Mouse (Mus musculus): ENCODE results near the gene Cx3cr1.

DNA sequence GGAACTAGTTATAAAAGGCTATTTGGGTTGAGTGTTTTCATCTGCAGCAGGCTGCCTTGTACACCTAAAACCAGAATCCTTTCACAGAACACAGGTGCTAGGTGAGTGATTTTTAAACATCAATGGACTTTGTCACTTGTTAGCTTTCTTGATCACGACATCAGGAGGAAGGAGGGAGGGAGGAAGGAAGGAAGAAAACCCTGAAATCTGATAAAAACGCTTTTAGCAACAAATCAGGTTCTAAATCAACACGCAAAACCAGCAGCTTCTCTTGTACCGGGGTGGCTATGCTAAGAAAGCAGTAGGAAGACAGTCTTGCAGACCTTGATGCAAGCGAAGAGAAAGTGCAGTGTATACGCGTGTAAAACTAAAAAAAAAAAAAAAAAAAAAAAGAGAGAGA lies 10.2 kb upstream of the Cx3cr1 start:
- TF ChIP-seq POLR2A (IDR thresholded peaks at IDR 0.05; ENCODE audit: control insufficient read depth, extremely low read depth, insufficient read depth, low read length, poor library complexity) (no peak), CTCF (IDR thresholded peaks at IDR 0.05; ENCODE audit: borderline replicate concordance, control insufficient read depth, extremely low read depth, insufficient read depth, low read length, poor library complexity) (no peak)
